Mouse (Mus musculus) liver, adult (tissue): ENCODE results near the gene Zfp831.

Experiments
- GATA4 ChIP-seq: IDR thresholded peaks from 2 replicates; pipeline ENCODE4 v1.6.1; 2014; ENCODE audit warnings: mild to moderate bottlenecking, low read length; ENCODE audit not compliant: insufficient replicate concordance

Zfp831 gene

GRCm38 (mm10) chr2:174643448-174644144 lies at the start of gene Zfp831:
Gene Zfp831, plus strand, starts transcription at chr2:174643534.
- no peak for TF ChIP-seq GATA4

DNA sequence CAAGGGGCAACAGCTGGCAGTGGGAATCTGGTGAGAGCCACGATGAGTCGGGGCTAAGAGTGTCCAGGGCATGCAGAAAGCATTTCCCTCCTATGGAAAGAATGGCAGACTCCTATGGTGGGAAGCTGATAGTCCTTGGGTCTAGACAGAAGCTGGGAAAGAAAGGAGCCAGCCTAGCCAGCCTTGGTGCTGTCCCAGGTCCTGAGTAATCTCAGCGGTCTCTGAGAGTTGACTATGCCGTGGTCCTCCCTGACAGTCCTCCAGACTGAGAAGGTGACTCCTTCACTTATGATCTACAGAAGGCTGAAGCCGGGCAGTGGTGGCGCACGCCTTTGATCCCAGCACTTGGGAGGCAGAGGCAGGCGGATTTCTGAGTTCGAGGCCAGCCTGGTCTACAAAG lies 48.4 kb upstream of the Zfp831 start:
- TF ChIP-seq GATA4: no peak

DNA sequence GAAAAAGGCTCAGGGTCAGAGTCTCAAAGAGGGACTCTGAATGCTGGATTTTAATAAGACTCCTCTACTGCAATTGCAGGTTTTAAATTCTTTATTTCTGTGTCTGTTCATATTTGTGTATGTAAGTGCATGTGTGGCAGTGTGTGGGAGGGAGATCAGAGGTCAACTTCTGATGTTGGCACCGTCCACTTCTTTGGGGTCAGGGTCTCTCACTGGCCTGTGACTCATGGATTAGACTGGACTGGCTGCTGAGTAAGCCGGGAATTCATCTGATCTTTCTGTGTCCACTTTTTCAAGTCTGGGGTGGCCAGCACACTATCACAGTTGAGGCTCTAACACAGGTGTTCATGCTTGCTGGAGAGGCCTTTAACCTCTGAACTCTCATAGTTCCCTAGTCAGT lies 47.7 kb upstream of the Zfp831 start:
- no peak for TF ChIP-seq GATA4

DNA sequence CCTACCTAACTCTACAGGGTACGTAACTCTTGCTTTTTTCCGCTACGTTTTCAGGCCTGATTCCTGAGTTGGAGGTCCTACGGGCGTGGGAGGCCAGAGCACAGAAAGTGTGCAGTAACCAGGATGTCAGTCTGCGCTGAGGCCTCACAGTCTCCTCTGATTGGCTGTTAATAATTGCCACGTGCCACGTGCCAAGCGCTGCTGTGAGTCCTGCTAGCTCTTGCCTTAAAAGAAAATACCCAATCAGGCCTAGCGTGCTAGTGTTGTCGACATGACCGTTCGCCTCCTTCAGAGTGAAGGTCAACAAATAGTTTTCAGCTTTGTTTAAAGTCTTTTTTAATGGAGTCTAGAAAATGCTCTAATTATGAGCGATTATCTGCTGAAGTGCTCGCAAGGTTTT lies 46.9 kb upstream of the Zfp831 start:
- TF ChIP-seq GATA4: no peak

DNA sequence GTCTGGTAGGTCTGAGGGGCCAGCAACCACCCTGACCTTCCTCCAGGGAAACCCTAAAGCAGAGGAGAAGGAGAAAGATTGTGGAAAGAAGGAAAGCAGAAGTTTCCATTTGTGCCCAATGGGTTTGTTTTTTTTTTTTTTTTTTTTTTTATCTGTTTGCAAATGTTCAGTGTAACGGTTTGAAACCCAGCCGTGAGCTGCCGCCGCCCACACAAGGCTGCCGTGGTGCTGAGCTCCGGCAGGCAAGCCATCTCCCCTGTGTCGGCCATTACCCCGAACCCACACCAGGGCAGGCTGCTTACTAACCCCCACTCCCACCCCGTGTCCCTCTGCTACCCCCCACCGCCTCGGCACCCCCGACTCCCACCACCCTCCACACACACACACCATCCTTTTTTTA lies 44.9 kb upstream of the Zfp831 start:
- no peak for TF ChIP-seq GATA4

DNA sequence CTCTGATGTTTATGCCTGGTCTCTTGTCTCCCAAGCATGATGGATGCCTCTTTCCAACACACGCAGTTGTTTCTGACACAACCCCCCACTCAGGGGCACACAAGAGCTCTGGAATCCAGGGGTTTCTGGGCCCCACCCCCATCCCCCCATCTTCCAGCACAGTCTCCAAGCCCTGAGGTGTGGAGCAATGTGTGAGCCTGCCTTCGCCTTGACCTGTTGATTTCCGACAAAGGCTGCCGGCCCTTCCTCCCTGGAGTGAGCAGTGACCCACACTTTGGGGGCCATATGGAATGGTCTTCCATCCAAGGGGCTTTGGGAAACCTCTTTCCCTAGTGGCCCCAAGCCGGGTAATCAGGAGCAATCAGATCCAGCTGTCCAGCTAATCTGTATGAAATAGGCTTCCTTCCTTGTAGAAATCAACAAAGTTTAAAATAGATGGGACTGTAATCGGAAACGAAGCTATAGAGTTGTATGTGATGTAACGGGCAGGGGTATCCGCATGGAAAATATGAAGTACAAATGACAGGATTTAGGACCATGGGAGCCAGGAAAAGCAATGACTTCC lies 44.2 kb upstream of the Zfp831 start:
- no peak for TF ChIP-seq GATA4

- TF ChIP-seq GATA4: no peak
Measured at GRCm38 (mm10) chr2:174599853-174600271, 43.5 kb upstream of the Zfp831 start.

DNA sequence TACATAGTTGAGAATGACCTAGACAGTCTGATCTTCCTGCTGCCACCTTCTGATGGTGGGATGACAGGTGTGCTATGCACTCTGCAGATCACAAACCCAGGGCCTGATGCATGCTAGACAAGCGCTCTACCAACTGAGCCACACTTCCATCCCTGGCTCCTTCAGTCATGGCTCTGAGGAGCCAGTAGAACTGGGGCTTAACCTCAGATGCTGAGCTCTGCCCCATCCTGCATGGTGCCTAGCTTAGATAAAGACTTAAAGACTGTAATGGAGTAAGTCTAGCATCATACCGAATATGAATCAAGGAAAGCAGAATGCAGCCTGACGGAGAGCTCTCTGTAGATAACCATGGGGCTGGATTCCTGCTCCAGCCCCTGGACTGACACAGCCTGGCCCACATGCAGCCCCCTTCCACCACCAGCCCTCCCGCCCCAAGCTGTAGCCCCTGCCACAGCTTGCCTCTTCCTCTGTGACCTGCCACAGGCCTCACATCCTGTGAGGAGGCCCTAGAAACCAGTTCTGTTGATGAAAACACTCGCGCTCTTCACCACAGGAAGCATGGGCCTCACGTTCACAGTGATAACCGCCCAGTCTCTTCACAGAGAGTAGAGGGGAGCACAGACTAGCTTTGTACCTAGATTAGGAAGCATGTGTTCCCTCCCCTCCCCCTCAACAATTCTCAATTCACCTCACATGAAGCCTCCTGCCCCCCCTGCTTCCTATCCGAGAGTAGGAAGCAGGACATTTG lies 41.2 kb upstream of the Zfp831 start:
- peak; percentile 12; the same call in 1 of the 2 replicates for TF ChIP-seq GATA4

DNA sequence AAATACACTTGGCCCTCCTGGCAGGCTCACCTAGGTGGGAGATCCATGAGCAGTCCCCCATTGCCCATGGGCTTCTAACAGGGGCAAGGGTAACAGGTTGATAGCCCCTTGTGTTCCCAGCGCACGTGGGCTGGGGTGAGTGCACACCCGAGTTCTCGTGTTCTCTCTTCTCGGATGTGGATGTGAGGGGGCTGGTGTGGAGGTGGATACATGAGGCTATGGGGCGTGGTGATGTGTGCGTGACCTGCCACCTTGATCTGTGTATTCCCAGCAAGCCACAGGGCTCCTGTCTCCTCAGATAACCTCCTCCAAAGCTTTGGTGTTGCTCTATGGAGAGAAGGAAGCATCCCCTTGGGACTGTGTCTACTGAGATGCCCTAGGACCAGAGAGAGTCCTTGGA lies 40.0 kb upstream of the Zfp831 start:
- TF ChIP-seq GATA4: no peak

DNA sequence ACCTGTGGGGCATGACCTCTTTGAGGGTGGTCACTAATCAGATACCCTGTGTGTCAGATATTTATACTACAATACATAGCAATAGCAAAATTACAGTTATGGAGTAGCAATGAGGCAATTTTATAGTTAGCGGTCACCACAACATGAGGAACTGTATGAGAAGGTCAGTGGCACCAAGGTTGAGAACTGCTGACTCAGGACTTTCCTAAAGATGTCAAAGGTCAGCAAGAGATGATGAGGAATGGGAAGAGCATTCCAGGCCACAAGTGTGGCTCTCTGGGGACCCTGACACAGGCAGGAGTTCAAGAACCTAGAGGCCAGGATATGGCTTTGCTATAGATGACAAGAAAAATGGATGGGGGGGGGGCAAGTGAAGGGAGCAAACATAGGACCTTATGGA lies 38.3 kb upstream of the Zfp831 start:
- TF ChIP-seq GATA4: no peak

- TF ChIP-seq GATA4: no peak
Measured at GRCm38 (mm10) chr2:174605442-174606087, 37.8 kb upstream of the Zfp831 start.

GRCm38 (mm10) chr2:174606376-174606775 lies 37.0 kb upstream of the Zfp831 start:
- no peak for TF ChIP-seq GATA4

DNA sequence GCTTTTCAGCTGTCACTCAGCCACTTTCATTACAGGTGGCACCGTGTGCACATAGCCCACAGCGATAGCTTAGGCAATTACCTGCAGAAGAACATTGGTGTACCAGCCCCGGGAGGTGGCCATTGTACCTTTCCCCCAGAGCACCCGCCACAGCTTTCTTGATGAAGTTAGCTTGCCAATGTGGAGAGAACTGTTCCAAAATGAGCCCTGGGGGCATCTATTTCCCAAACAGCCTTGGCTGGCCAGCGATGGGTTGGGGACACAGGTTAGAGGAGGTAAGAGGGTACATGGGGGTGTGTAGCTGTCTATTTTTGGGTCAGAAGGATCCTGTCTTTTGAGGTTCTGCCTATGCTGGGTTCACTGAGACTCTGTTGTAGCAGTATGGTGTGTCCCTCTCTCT lies 33.4 kb upstream of the Zfp831 start:
- no peak for TF ChIP-seq GATA4

DNA sequence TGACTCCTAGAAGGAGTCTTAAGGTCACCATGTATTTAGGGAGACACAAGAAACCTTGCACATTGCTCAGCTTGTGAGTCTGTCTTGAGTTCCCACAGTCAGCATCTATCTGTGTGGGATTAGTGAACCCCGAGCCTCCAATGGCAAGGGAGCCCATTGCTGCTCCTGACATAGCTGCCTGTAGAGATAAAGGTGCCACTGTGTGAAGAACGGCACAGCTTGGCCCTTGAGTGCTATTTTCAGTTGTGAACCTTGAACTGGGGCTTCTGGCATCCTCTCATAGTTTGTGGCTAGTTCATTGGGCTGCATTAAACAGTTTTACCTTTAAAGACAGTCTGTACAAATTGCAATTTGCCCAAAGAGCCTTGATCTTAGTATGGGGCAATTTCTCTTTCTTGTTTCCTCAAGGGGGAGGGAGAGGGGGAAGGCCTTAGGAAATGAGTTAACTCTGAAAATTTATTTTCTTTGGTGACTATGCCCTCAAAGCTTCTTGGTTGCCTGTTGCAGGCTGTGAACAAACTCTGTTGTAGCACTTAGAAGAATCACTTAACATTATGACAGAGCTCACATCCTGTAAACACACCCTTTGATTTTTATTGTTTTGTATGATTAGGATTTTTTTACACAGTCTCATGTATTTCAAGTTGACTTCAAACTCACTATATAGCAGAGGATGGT lies 30.8 kb upstream of the Zfp831 start:
- TF ChIP-seq GATA4: no peak

GRCm38 (mm10) chr2:174613221-174613620 lies 30.1 kb upstream of the Zfp831 start:
- TF ChIP-seq GATA4: no peak
